Mouse (Mus musculus) bone marrow macrophage, adult 2 months (primary cell): ENCODE results near the gene Nrxn1. TPM values are rescaled to one million over a fixed set of nuclear protein-coding genes. Genes with fewer than 3 reads are reported as not detected.

Experiments used
- H3K27ac ChIP-seq: 2 replicates; pipeline ENCODE4 v1.5.1; 2012; ENCODE audit warnings: low read depth, low read length; ENCODE audit not compliant: insufficient read depth
- H3K4me1 ChIP-seq: 2 replicates; pipeline ENCODE4 v1.6.1; 2012; ENCODE audit warnings: low read length; ENCODE audit not compliant: control insufficient read depth, insufficient read depth
- H3K4me3 ChIP-seq: 2 replicates; pipeline ENCODE4 v1.5.1; 2012; ENCODE audit warnings: mild to moderate bottlenecking, low read length, moderate library complexity; ENCODE audit not compliant: insufficient read depth
- CTCF ChIP-seq: IDR thresholded peaks from 2 replicates; pipeline ENCODE4 v1.5.1; 2012; ENCODE audit warnings: low read depth, mild to moderate bottlenecking, low read length, moderate library complexity
- POLR2A ChIP-seq: IDR thresholded peaks from 2 replicates; pipeline ENCODE4 v1.6.1; 2012; ENCODE audit warnings: mild to moderate bottlenecking, low read depth, low read length, borderline replicate concordance
- polyA plus RNA-seq: library from polyadenylated mRNA; stranded (reverse); fragments of >200 nt; gene quantifications from 2 replicates; pipeline ENCODE4 v1.2.4, GENCODE M21; 2012; ENCODE audit not compliant: missing spikeins, insufficient read depth, insufficient read length

Nrxn1 gene
- polyA plus RNA-seq, 1 experiment: not detected

GRCm38 (mm10) chr17:90599570-90600524 is 493.0 kb downstream of the Nrxn1 start:
- Histone ChIP-seq H3K4me1 (no peaks in the 10 kb centered on the region), H3K4me3 (no peak overlapping the region), H3K27ac (no peak overlapping the region)
- no peak for TF ChIP-seq CTCF
- no peak for TF ChIP-seq POLR2A

GRCm38 (mm10) chr17:90594798-90595533 is 497.9 kb downstream of the Nrxn1 start:
- no peak overlapping the region for H3K4me3 ChIP-seq
- TF ChIP-seq CTCF (no peak), POLR2A (no peak)
- no peak overlapping the region for H3K27ac ChIP-seq
- no peaks in the 10 kb centered on the region for H3K4me1 ChIP-seq

DNA sequence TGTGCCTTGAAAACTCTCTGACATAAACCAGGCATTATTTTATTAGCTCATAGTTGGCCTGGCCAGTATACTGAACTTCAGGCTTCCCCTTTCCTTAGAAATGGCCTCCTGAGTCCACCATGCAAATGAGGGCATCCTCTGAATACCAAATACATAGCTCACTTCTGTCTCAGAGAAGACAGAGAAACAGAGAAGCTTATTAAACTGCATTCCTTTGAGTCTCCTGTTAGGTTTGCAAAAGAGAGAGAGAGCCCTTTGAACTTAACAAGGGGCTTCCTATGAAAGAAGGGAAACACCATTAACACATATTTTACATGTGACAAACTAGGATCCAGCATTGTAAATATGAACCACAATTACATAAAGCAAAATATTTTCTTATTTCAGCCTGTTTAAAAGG is 506.0 kb downstream of the Nrxn1 start:
- no peaks in the 10 kb centered on the region for H3K4me1 ChIP-seq
- H3K27ac ChIP-seq: no peak overlapping the region
- TF ChIP-seq POLR2A (no peak), CTCF (no peak)
- no peak overlapping the region for H3K4me3 ChIP-seq

- H3K27ac ChIP-seq: no peak overlapping the region
- H3K4me1 ChIP-seq: no peaks in the 10 kb centered on the region
- no peak for TF ChIP-seq POLR2A
- no peak overlapping the region for H3K4me3 ChIP-seq
These were observed 508.1 kb downstream of the Nrxn1 start for GRCm38 (mm10) chr17:90584666-90585195.

- H3K4me1 ChIP-seq: no peaks in the 10 kb centered on the region
- H3K27ac ChIP-seq: no peak overlapping the region
- TF ChIP-seq POLR2A (no peak), CTCF (peak; percentile 30; the same call in 1 of the 2 replicates)
- no peak overlapping the region for H3K4me3 ChIP-seq
These were observed 508.9 kb downstream of the Nrxn1 start for GRCm38 (mm10) chr17:90583826-90584534.

DNA sequence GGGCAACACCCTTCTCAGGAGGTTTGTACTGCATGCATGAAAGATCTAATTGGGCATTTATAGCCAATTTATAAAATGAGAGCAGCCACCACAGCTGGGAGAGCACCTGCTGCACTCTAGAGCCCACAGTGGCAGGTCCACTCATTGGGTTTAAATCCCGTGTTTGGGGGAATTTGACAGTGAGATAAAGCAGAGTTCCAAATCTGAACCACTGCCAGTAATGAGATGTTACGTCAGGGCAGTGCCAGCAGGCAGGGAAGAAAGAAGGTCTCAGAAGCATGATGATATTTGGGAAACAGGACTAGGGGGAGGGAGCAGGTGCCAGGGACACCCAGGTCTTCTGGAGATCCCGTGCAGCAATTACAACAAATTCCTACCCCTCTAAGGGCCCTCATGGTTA is 509.7 kb downstream of the Nrxn1 start:
- H3K27ac ChIP-seq: no peak overlapping the region
- H3K4me3 ChIP-seq: no peak overlapping the region
- no peaks in the 10 kb centered on the region for H3K4me1 ChIP-seq
- TF ChIP-seq CTCF (no peak), POLR2A (no peak)

- no peak overlapping the region for H3K4me3 ChIP-seq
- no peak for TF ChIP-seq POLR2A
- no peak for TF ChIP-seq CTCF
These were observed 523.0 kb downstream of the Nrxn1 start for GRCm38 (mm10) chr17:90569877-90570276.

DNA sequence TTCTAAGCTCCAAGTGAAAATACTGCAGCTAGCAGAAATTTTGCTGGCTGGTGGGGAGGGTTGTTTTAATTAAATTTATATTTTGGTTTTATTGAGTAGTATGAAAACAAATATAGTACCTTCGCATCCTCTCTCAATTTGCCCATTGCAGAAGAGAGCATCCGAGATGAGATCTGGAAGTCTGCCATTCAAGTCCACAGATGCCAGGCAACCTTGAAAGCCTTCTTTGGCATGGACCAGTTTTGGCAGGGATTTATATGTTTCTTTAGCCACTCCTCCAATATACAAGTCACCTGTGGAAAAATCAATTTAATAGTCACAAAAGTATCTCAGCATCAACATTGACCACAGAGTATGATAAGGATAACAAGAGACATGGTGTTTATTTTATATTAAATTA is 527.7 kb downstream of the Nrxn1 start:
- Histone ChIP-seq H3K4me3 (no peak overlapping the region), H3K4me1 (no peaks in the 10 kb centered on the region), H3K27ac (no peak overlapping the region)
- TF ChIP-seq CTCF (no peak), POLR2A (no peak)

More at GRCm38 (mm10) chr17:90569877-90570276, 523.0 kb downstream of the Nrxn1 start:
- Histone ChIP-seq H3K27ac (no peak overlapping the region), H3K4me1 (no peaks in the 10 kb centered on the region)

DNA sequence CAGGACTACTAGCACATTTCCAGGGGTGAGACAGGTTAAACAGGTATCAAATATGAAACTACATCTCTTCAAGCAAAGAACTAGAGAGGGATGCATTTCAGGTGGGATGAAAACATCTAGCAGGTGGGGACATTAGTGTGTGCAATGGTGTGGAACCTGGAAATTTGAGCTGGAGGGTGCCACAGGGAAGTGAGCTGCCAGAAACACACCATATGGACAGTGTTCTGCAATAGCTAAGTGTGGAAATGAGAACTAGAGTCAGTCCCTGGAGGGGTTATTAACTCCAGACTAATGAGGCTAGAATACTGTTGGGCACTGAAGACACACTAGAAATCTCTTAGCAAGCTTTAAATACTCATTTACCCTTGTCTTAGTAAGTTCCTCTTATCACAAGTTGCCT is 536.5 kb downstream of the Nrxn1 start:
- no peak for TF ChIP-seq POLR2A
- TF ChIP-seq CTCF: no peak

GRCm38 (mm10) chr17:90550415-90550814 is 542.5 kb downstream of the Nrxn1 start:
- H3K4me1 ChIP-seq: no peaks in the 10 kb centered on the region
- TF ChIP-seq POLR2A (no peak), CTCF (no peak)
- no peak overlapping the region for H3K27ac ChIP-seq
- no peak overlapping the region for H3K4me3 ChIP-seq

More for the DNA sequence above, 536.5 kb downstream of the Nrxn1 start:
- Histone ChIP-seq H3K4me3 (no peak overlapping the region), H3K4me1 (no peaks in the 10 kb centered on the region), H3K27ac (no peak overlapping the region)
